Mouse (Mus musculus) thymus, postnatal 14 days (tissue): ENCODE measurements around the gene Sox15.
A peak's percentile ranks its signal among the peaks of the same experiment; 100 is the strongest.
"Not testable (repeated sequence)": the region's sequence is repeated elsewhere in the genome, so short reads cannot be mapped to it uniquely, and the experiment has no call there.

ENCODE experiments used
- DNase-seq: peaks from one replicate; pipeline ENCODE4 v3.0.0; 2021

The Sox15 gene

GRCm38 (mm10) chr11:69681314-69682208 lies 26.4 kb downstream of the Sox15 start, which contains the start of gene Senp3:
Gene Senp3, minus strand, starts transcription at chr11:69682084.
- peak; percentile 98 for DNase-seq

- DNase-seq = no peak
These were observed 27.2 kb downstream of the Sox15 start for GRCm38 (mm10) chr11:69682209-69682839.

GRCm38 (mm10) chr11:69682840-69683533 lies 27.9 kb downstream of the Sox15 start:
- DNase-seq = peak; percentile 88

GRCm38 (mm10) chr11:69683576-69683975 lies 28.5 kb downstream of the Sox15 start:
- DNase-seq = no peak

- no peak for DNase-seq
These were observed 29.1 kb downstream of the Sox15 start for GRCm38 (mm10) chr11:69684128-69684745.

- DNase-seq = no peak
These were observed 29.8 kb downstream of the Sox15 start for GRCm38 (mm10) chr11:69684936-69685335.

GRCm38 (mm10) chr11:69685526-69686148 lies 30.5 kb downstream of the Sox15 start, which contains the start of gene Tnfsf13:
Gene Tnfsf13, minus strand, starts transcription at chr11:69685784.
- no peak for DNase-seq

- DNase-seq = no peak
These were observed 31.3 kb downstream of the Sox15 start for GRCm38 (mm10) chr11:69686377-69686776.

GRCm38 (mm10) chr11:69687061-69687460 lies 31.9 kb downstream of the Sox15 start:
- DNase-seq = no peak

GRCm38 (mm10) chr11:69689891-69690290 lies 34.8 kb downstream of the Sox15 start:
- DNase-seq = no peak

GRCm38 (mm10) chr11:69692196-69692811 lies 37.2 kb downstream of the Sox15 start:
- DNase-seq = no peak

GRCm38 (mm10) chr11:69692863-69693262 lies 37.7 kb downstream of the Sox15 start:
- no peak for DNase-seq

- no peak for DNase-seq
These were observed 38.4 kb downstream of the Sox15 start for GRCm38 (mm10) chr11:69693421-69693965.

GRCm38 (mm10) chr11:69695046-69695360 lies 39.9 kb downstream of the Sox15 start:
- DNase-seq = no peak

GRCm38 (mm10) chr11:69695361-69696181 lies 40.5 kb downstream of the Sox15 start, which contains the start of the genes Tnfsf12 and Tnfsfm13:
Gene Tnfsf12, minus strand, starts transcription at chr11:69695849.
Gene Tnfsfm13, minus strand, starts transcription at chr11:69696098.
- no peak for DNase-seq

GRCm38 (mm10) chr11:69697396-69697795 lies 42.3 kb downstream of the Sox15 start:
- DNase-seq = no peak

GRCm38 (mm10) chr11:69698574-69698973 lies 43.5 kb downstream of the Sox15 start:
- DNase-seq = no peak

GRCm38 (mm10) chr11:69699595-69699994 lies 44.5 kb downstream of the Sox15 start:
- DNase-seq = no peak

- not testable (repeated sequence) for DNase-seq
These were observed 47.8 kb downstream of the Sox15 start for GRCm38 (mm10) chr11:69702886-69703285.

GRCm38 (mm10) chr11:69703381-69703780 lies 48.3 kb downstream of the Sox15 start:
- DNase-seq = not testable (repeated sequence)
